30 mouse cellular contexts compared by ENCODE assay signal in genomic region chr9:71417248-71417647, GRCm38 (mm10).
DNase-seq lines count a peak whose midpoint lies in the region; TF ChIP-seq lines count a peak whose summit lies in the region.
"Had no signal": no experiment of that assay in that cellular context is flagged by ENCODE, and none has a peak within 500 bp of the region (broad histone marks: within the 10 kb centered on the region; RNA-seq: fewer than 3 reads in every experiment).

No protein-coding gene starts in this region.

- peak overlapping the region; percentile 61; the same call in 1 of the 2 replicates for H3K27ac ChIP-seq in layer of hippocampus, adult 2 months
- H3K27ac ChIP-seq: embryonic facial prominence, embryonic 13.5 days; forebrain, embryonic 10.5 days; heart, embryonic 10.5 days; heart, embryonic 15.5 days; hindbrain, embryonic 12.5 days; hindbrain, postnatal 0 days; liver, embryonic 12.5 days; macrophage; midbrain, embryonic 13.5 days had no signal

- no peak overlapping the region for H3K4me3 ChIP-seq in layer of hippocampus, adult 2 months
- H3K4me3 ChIP-seq: embryonic facial prominence, embryonic 13.5 days; forebrain, embryonic 10.5 days; heart, embryonic 10.5 days; heart, embryonic 15.5 days; hindbrain, embryonic 12.5 days; liver, embryonic 12.5 days; midbrain, embryonic 13.5 days had no signal

- TF ChIP-seq CTCF in layer of hippocampus, adult 2 months (conservative IDR thresholded peaks at IDR 0.05), result no peak

- intact Hi-C loops in heart, postnatal 10 days (cut with DNase I), result no loop called here

- peak; percentile 60 for DNase-seq in heart, adult 11 months
- no peak for DNase-seq in heart, postnatal 10 days
- peak; percentile 12 to 50 for DNase-seq in layer of hippocampus, adult 2 months (ENCODE audit: low spot score in 2 of 2)
- no peak for DNase-seq in layer of hippocampus, postnatal 25 days (ENCODE audit: extremely low spot score in 1 of 2, low spot score in 1 of 2)
- DNase-seq in brain, adult 2 months (ENCODE audit: low read depth, low spot score), result peak; percentile 34
- peak; percentile 4 to 32 for DNase-seq in layer of hippocampus, postnatal 14 days (ENCODE audit: low spot score in 2 of 2)
- DNase-seq in urinary bladder, postnatal 14 days (ENCODE audit: low spot score), result no peak
- no peak for DNase-seq in lung, adult 18-20 months
- DNase-seq: adrenal gland, postnatal 10 days; cerebellum, adult 11 months; cerebellum, adult 9-10 months; cerebellum, postnatal 36 days; embryo, embryonic 11 days; gastrocnemius, postnatal 14 days; heart, postnatal 36 days; kidney, adult 2 months; kidney, postnatal 36 days; left cerebral cortex, postnatal 4 days; lung, adult 2 months; lung, postnatal 10 days; thymus, postnatal 14 days had no signal

Comparison
In these comparisons a context has a peak if more than half of its experiments do, and no peak if none do; other contexts are left out.
1. DNase-seq: peak in heart, adult 11 months (single experiment), layer of hippocampus, adult 2 months (2 of 2), brain, adult 2 months (single experiment) and layer of hippocampus, postnatal 14 days (2 of 2); none in heart, postnatal 10 days (0 of 2), layer of hippocampus, postnatal 25 days (0 of 2), urinary bladder, postnatal 14 days (single experiment) and lung, adult 18-20 months (0 of 2).